Mouse (Mus musculus) heart, embryonic 10.5 days (tissue): Measurements from ENCODE around the gene Luc7l. TPM values are rescaled to one million over a fixed set of nuclear protein-coding genes. Genes with fewer than 3 reads are reported as not detected.

ENCODE experiments used
- DNase-seq: peaks from one replicate; pipeline ENCODE4 v3.0.0-alpha.2; 2017; ENCODE audit warnings: low spot score
- H3K27ac ChIP-seq: fragments of 300-500 bp; sonication (generic); 2 replicates; pipeline ENCODE4 v1.5.1; 2016; ENCODE audit warnings: mild to moderate bottlenecking
- H3K27me3 ChIP-seq: fragments of 300-500 bp; sonication (generic); 2 replicates; pipeline ENCODE4 v1.6.1; 2016; ENCODE audit warnings: mild to moderate bottlenecking; ENCODE audit not compliant: poor library complexity, insufficient read depth, severe bottlenecking
- H3K36me3 ChIP-seq: fragments of 300-500 bp; sonication (generic); 2 replicates; pipeline ENCODE4 v1.6.1; 2016; ENCODE audit warnings: mild to moderate bottlenecking, moderate library complexity
- H3K4me1 ChIP-seq: fragments of 300-500 bp; sonication (generic); 2 replicates; pipeline ENCODE4 v1.6.1; 2016; ENCODE audit warnings: mild to moderate bottlenecking
- H3K4me3 ChIP-seq: fragments of 300-500 bp; sonication (generic); 2 replicates; pipeline ENCODE4 v1.5.1; 2016; ENCODE audit warnings: mild to moderate bottlenecking, moderate library complexity
- H3K9me3 ChIP-seq: fragments of 300-500 bp; sonication (generic); 2 replicates; pipeline ENCODE4 v1.6.1; 2016; ENCODE audit warnings: mild to moderate bottlenecking, moderate library complexity
- WGBS: fragments of 180-500 bp; shearing (Covaris S2); methylation state at CpG from one replicate; pipeline ENCODE4 v1.1.7; 2016; 5-methylcytosine and 5-hydroxymethylcytosine counted together
- polyA plus RNA-seq: library from polyadenylated mRNA; unstranded; fragments of >200 nt; fragmentation: Nextera tagmentation; extraction: Ambion mirVana; gene quantifications from 2 replicates; pipeline ENCODE4 v1.2.1, GENCODE M21; 2016

The Luc7l gene
- 70.6 and 100 TPM in 2 replicates for polyA plus RNA-seq

- Histone ChIP-seq H3K36me3 (peaks cover 26% of the 10 kb centered on the region), H3K4me1 (peaks cover 4% of the 10 kb centered on the region; the same call in 1 of the 2 replicates), H3K27ac (peak within 1 kb of the TSS; percentile 100), H3K9me3 (no peaks in the 10 kb centered on the region), H3K27me3 (no peaks in the 10 kb centered on the region), H3K4me3 (peak within 1 kb of the TSS; percentile 99)
- WGBS = under 1% methylated on average over 43 of the region's 43 CpGs
- DNase-seq = peak; percentile 98
These were observed at the start of gene Luc7l for GRCm38 (mm10) chr17:26252539-26253251. Luc7l (plus strand) TSS chr17:26252896.

- H3K9me3 ChIP-seq = no peaks in the 10 kb centered on the region
- H3K27ac ChIP-seq = peak overlapping the region; percentile 57
- WGBS = 1% methylated on average over 30 of the region's 30 CpGs
- H3K4me1 ChIP-seq = peaks cover 47% of the 10 kb centered on the region
- no peak for DNase-seq
- no peaks in the 10 kb centered on the region; the same call in 1 of the 2 replicates for H3K36me3 ChIP-seq
- peak overlapping the region; percentile 63 for H3K4me3 ChIP-seq
- peaks cover 76% of the 10 kb centered on the region for H3K27me3 ChIP-seq
These were observed 49.3 kb upstream of the Luc7l start for GRCm38 (mm10) chr17:26203321-26203811.

GRCm38 (mm10) chr17:26204766-26205165 lies 47.9 kb upstream of the Luc7l start:
- Histone ChIP-seq H3K27ac (no peak overlapping the region), H3K36me3 (no peaks in the 10 kb centered on the region), H3K4me1 (peaks cover 47% of the 10 kb centered on the region), H3K4me3 (no peak overlapping the region), H3K27me3 (peaks cover 66% of the 10 kb centered on the region), H3K9me3 (no peaks in the 10 kb centered on the region)
- no peak for DNase-seq
- WGBS = 36% methylated on average over 11 of the region's 11 CpGs

- Histone ChIP-seq H3K27ac (no peak overlapping the region), H3K36me3 (no peaks in the 10 kb centered on the region), H3K27me3 (peaks cover 60% of the 10 kb centered on the region), H3K4me1 (peaks cover 33% of the 10 kb centered on the region), H3K4me3 (no peak overlapping the region), H3K9me3 (no peaks in the 10 kb centered on the region)
- WGBS = 71% methylated on average over 1 of the region's 1 CpGs
- DNase-seq = no peak
These were observed 46.3 kb upstream of the Luc7l start for GRCm38 (mm10) chr17:26206392-26206791.

GRCm38 (mm10) chr17:26207686-26208085 lies 45.0 kb upstream of the Luc7l start, which contains the start of gene Arhgdig:
Arhgdig (minus strand) TSS chr17:26207786.
- H3K9me3 ChIP-seq = no peaks in the 10 kb centered on the region
- H3K36me3 ChIP-seq = no peaks in the 10 kb centered on the region
- WGBS = 84% methylated on average over 12 of the region's 12 CpGs
- H3K4me3 ChIP-seq = no peak within 1 kb of the TSS
- peaks cover 47% of the 10 kb centered on the region for H3K27me3 ChIP-seq
- H3K27ac ChIP-seq = no peak within 1 kb of the TSS
- peaks cover 27% of the 10 kb centered on the region for H3K4me1 ChIP-seq
- no peak for DNase-seq

- H3K4me3 ChIP-seq = no peak overlapping the region
- 85% methylated on average over 7 of the region's 7 CpGs for WGBS
- DNase-seq = no peak
- H3K4me1 ChIP-seq = no peaks in the 10 kb centered on the region
- H3K36me3 ChIP-seq = no peaks in the 10 kb centered on the region
- peaks cover 10% of the 10 kb centered on the region; the same call in 1 of the 2 replicates for H3K27me3 ChIP-seq
- no peaks in the 10 kb centered on the region for H3K9me3 ChIP-seq
- no peak overlapping the region for H3K27ac ChIP-seq
These were observed 40.5 kb upstream of the Luc7l start for GRCm38 (mm10) chr17:26212241-26212640.

- WGBS = 85% methylated on average over 11 of the region's 11 CpGs
- DNase-seq = no peak
- peaks cover 10% of the 10 kb centered on the region; the same call in 1 of the 2 replicates for H3K27me3 ChIP-seq
- H3K9me3 ChIP-seq = no peaks in the 10 kb centered on the region
- H3K27ac ChIP-seq = no peak overlapping the region; the same call in 1 of the 2 replicates
- no peak overlapping the region for H3K4me3 ChIP-seq
- 0 out of 2 replicates have a peak, but pooled peaks cover 3% of the 10 kb centered on the region for H3K36me3 ChIP-seq
- H3K4me1 ChIP-seq = no peaks in the 10 kb centered on the region
These were observed 40.0 kb upstream of the Luc7l start for GRCm38 (mm10) chr17:26212681-26213080.

GRCm38 (mm10) chr17:26221508-26221907 lies 31.2 kb upstream of the Luc7l start:
- peaks cover 6% of the 10 kb centered on the region; the same call in 1 of the 2 replicates for H3K4me1 ChIP-seq
- H3K9me3 ChIP-seq = no peaks in the 10 kb centered on the region
- H3K27me3 ChIP-seq = no peaks in the 10 kb centered on the region
- no peak overlapping the region for H3K4me3 ChIP-seq
- peaks cover 7% of the 10 kb centered on the region; the same call in 1 of the 2 replicates for H3K36me3 ChIP-seq
- 70% methylated on average over 2 of the region's 2 CpGs for WGBS
- H3K27ac ChIP-seq = no peak overlapping the region
- no peak for DNase-seq

GRCm38 (mm10) chr17:26225150-26225549 lies 27.5 kb upstream of the Luc7l start:
- no peak overlapping the region for H3K27ac ChIP-seq
- H3K4me3 ChIP-seq = no peak overlapping the region
- WGBS = 79% methylated on average over 12 of the region's 12 CpGs
- no peaks in the 10 kb centered on the region for H3K36me3 ChIP-seq
- H3K9me3 ChIP-seq = no peaks in the 10 kb centered on the region
- DNase-seq = no peak
- peaks cover 6% of the 10 kb centered on the region; the same call in 1 of the 2 replicates for H3K4me1 ChIP-seq
- H3K27me3 ChIP-seq = no peaks in the 10 kb centered on the region

GRCm38 (mm10) chr17:26229776-26230175 lies 22.9 kb upstream of the Luc7l start:
- Histone ChIP-seq H3K4me3 (no peak overlapping the region), H3K9me3 (no peaks in the 10 kb centered on the region)
- 85% methylated on average over 5 of the region's 5 CpGs for WGBS

GRCm38 (mm10) chr17:26231156-26231555 lies 21.5 kb upstream of the Luc7l start:
- no peak for DNase-seq
- Histone ChIP-seq H3K36me3 (no peaks in the 10 kb centered on the region), H3K9me3 (no peaks in the 10 kb centered on the region), H3K4me1 (peaks cover 3% of the 10 kb centered on the region; the same call in 1 of the 2 replicates), H3K27me3 (no peaks in the 10 kb centered on the region), H3K27ac (no peak overlapping the region), H3K4me3 (no peak overlapping the region)
- WGBS = 85% methylated on average over 5 of the region's 5 CpGs

More at GRCm38 (mm10) chr17:26229776-26230175, 22.9 kb upstream of the Luc7l start:
- no peak for DNase-seq
- Histone ChIP-seq H3K4me1 (peaks cover 6% of the 10 kb centered on the region; the same call in 1 of the 2 replicates), H3K36me3 (no peaks in the 10 kb centered on the region), H3K27ac (no peak overlapping the region), H3K27me3 (no peaks in the 10 kb centered on the region)

- WGBS = 69% methylated on average over 8 of the region's 8 CpGs
- no peaks in the 10 kb centered on the region for H3K36me3 ChIP-seq
These were observed 19.8 kb upstream of the Luc7l start for GRCm38 (mm10) chr17:26232863-26233262.

GRCm38 (mm10) chr17:26234386-26234785 lies 18.3 kb upstream of the Luc7l start:
- Histone ChIP-seq H3K36me3 (no peaks in the 10 kb centered on the region), H3K9me3 (no peaks in the 10 kb centered on the region), H3K27ac (no peak overlapping the region), H3K27me3 (no peaks in the 10 kb centered on the region), H3K4me3 (no peak overlapping the region), H3K4me1 (peaks cover 3% of the 10 kb centered on the region; the same call in 1 of the 2 replicates)
- no peak for DNase-seq
- WGBS = 89% methylated on average over 8 of the region's 8 CpGs

More at GRCm38 (mm10) chr17:26232863-26233262, 19.8 kb upstream of the Luc7l start:
- no peaks in the 10 kb centered on the region for H3K9me3 ChIP-seq
- no peak for DNase-seq
- no peak overlapping the region for H3K4me3 ChIP-seq
- H3K27ac ChIP-seq = no peak overlapping the region
- peaks cover 3% of the 10 kb centered on the region; the same call in 1 of the 2 replicates for H3K4me1 ChIP-seq
- H3K27me3 ChIP-seq = no peaks in the 10 kb centered on the region
